Mouse (Mus musculus): ENCODE results near the gene Olfr315. TPM values are rescaled to one million over a fixed set of nuclear protein-coding genes. Genes with fewer than 3 reads are reported as not detected.

Gene Olfr315
- polyA plus RNA-seq, 1 experiment from 2014 or later = not detected

Other genes with a start within 250 kb of the Olfr315 start
- not detected in 2 replicates for gene Olfr330, start 238.4 kb upstream of the Olfr315 start, polyA plus RNA-seq (2016; fragmentation: Nextera tagmentation; extraction: Ambion mirVana)
- gene Olfr329-ps, start 226.8 kb upstream of the Olfr315 start, polyA plus RNA-seq (2016; fragmentation: Nextera tagmentation; extraction: Ambion mirVana) = not detected in 2 replicates
- gene Olfr328, start 217.6 kb upstream of the Olfr315 start, polyA plus RNA-seq (2016; fragmentation: Nextera tagmentation; extraction: Ambion mirVana) = 0.08 TPM in 1 of 2 replicates, not detected in the other
- gene Olfr224, start 202.6 kb upstream of the Olfr315 start, polyA plus RNA-seq (2016; fragmentation: Nextera tagmentation; extraction: Ambion mirVana) = not detected in 2 replicates
- gene Olfr325, start 195.5 kb upstream of the Olfr315 start, polyA plus RNA-seq (2016; fragmentation: Nextera tagmentation; extraction: Ambion mirVana) = not detected in 2 replicates
- gene Olfr324, start 178.1 kb upstream of the Olfr315 start, polyA plus RNA-seq (2016; fragmentation: Nextera tagmentation; extraction: Ambion mirVana) = not detected in 2 replicates
- not detected in 2 replicates for gene 2210407C18Rik, start 157.1 kb upstream of the Olfr315 start, polyA plus RNA-seq (2016; fragmentation: Nextera tagmentation; extraction: Ambion mirVana)
- gene Olfr323, start 142.7 kb upstream of the Olfr315 start, polyA plus RNA-seq (2016; fragmentation: Nextera tagmentation; extraction: Ambion mirVana) = not detected in 2 replicates
- gene Trim58, start 132.7 kb upstream of the Olfr315 start, polyA plus RNA-seq (2016; fragmentation: Nextera tagmentation; extraction: Ambion mirVana) = 1.1 and 1.2 TPM in 2 replicates
- gene Olfr322, start 114.4 kb upstream of the Olfr315 start, polyA plus RNA-seq (2016; fragmentation: Nextera tagmentation; extraction: Ambion mirVana) = not detected in 2 replicates
- not detected in 2 replicates for gene Olfr320, start 92.1 kb upstream of the Olfr315 start, polyA plus RNA-seq (2016; fragmentation: Nextera tagmentation; extraction: Ambion mirVana)
- gene Olfr319, start 74.0 kb upstream of the Olfr315 start, polyA plus RNA-seq (2016; fragmentation: Nextera tagmentation; extraction: Ambion mirVana) = not detected in 2 replicates
- gene Olfr318, start 49.2 kb upstream of the Olfr315 start, polyA plus RNA-seq (2016; fragmentation: Nextera tagmentation; extraction: Ambion mirVana) = not detected in 2 replicates
- not detected in 2 replicates for gene Olfr317, start 34.0 kb upstream of the Olfr315 start, polyA plus RNA-seq (2016; fragmentation: Nextera tagmentation; extraction: Ambion mirVana)
- not detected in 2 replicates for gene Olfr316, start 20.5 kb upstream of the Olfr315 start, polyA plus RNA-seq (2016; fragmentation: Nextera tagmentation; extraction: Ambion mirVana)
- gene Olfr314, start 9.8 kb downstream of the Olfr315 start, polyA plus RNA-seq (2016; fragmentation: Nextera tagmentation; extraction: Ambion mirVana) = not detected in 2 replicates
- 1.0 and 1.4 TPM in 2 replicates for gene Fam183b, start 28.8 kb downstream of the Olfr315 start, polyA plus RNA-seq (2016; fragmentation: Nextera tagmentation; extraction: Ambion mirVana)
- gene Olfr313, start 41.8 kb downstream of the Olfr315 start, polyA plus RNA-seq (2016; fragmentation: Nextera tagmentation; extraction: Ambion mirVana) = not detected in 2 replicates
- 0.04 TPM in 1 of 2 replicates, not detected in the other for gene Olfr312, start 56.0 kb downstream of the Olfr315 start, polyA plus RNA-seq (2016; fragmentation: Nextera tagmentation; extraction: Ambion mirVana)
- gene Olfr311, start 66.1 kb downstream of the Olfr315 start, polyA plus RNA-seq (2016; fragmentation: Nextera tagmentation; extraction: Ambion mirVana) = not detected in 2 replicates
- gene Gm12258, start 74.0 kb downstream of the Olfr315 start, polyA plus RNA-seq (2016; fragmentation: Nextera tagmentation; extraction: Ambion mirVana) = 4.4 and 7.4 TPM in 2 replicates
- 4.1 and 8.1 TPM in 2 replicates for gene 2810021J22Rik, start 94.0 kb downstream of the Olfr315 start, polyA plus RNA-seq (2016; fragmentation: Nextera tagmentation; extraction: Ambion mirVana)
- gene Zfp39, start 131.0 kb downstream of the Olfr315 start, polyA plus RNA-seq (2016; fragmentation: Nextera tagmentation; extraction: Ambion mirVana) = 3.9 and 5.4 TPM in 2 replicates
- gene Btnl10, start 144.7 kb downstream of the Olfr315 start, polyA plus RNA-seq (2016; fragmentation: Nextera tagmentation; extraction: Ambion mirVana) = not detected in 2 replicates
- gene Rnf187, start 165.7 kb downstream of the Olfr315 start, polyA plus RNA-seq (2016; fragmentation: Nextera tagmentation; extraction: Ambion mirVana) = 169 and 213 TPM in 2 replicates
- gene Hist3h2ba, start 175.7 kb downstream of the Olfr315 start, polyA plus RNA-seq (2016; fragmentation: Nextera tagmentation; extraction: Ambion mirVana) = 4.8 and 9.8 TPM in 2 replicates
- gene Hist3h2a, start 181.5 kb downstream of the Olfr315 start, polyA plus RNA-seq (2016; fragmentation: Nextera tagmentation; extraction: Ambion mirVana) = 15.5 and 15.9 TPM in 2 replicates
- 0.75 and 0.79 TPM in 2 replicates for gene Trim17, start 181.5 kb downstream of the Olfr315 start, polyA plus RNA-seq (2016; fragmentation: Nextera tagmentation; extraction: Ambion mirVana)
- gene Trim11, start 204.9 kb downstream of the Olfr315 start, polyA plus RNA-seq (2016; fragmentation: Nextera tagmentation; extraction: Ambion mirVana) = 24.0 and 31.4 TPM in 2 replicates

All from heart, embryonic 10.5 days (tissue).